Mouse (Mus musculus): ENCODE measurements around the gene Sin3a. TPM values are rescaled to one million over a fixed set of nuclear protein-coding genes. Genes with fewer than 3 reads are reported as not detected.

The Sin3a gene
- total and polyA plus RNA-seq, 2 experiments from 2014 or later: 13.4 to 85.7 TPM

GRCm38 (mm10) chr9:57147205-57148143 is 75.6 kb downstream of the Sin3a start:
- Histone ChIP-seq H3K36me3 (ENCODE audit: insufficient read depth, low read length) (peaks cover 6% of the 10 kb centered on the region), H3K4me3 (ENCODE audit: low read depth, low read length) (peak overlapping the region; percentile 49), H3K4me1 (ENCODE audit: insufficient read depth, low read length) (peaks cover 8% of the 10 kb centered on the region; the same call in 1 of the 2 replicates), H3K9ac (replicated peaks; ENCODE audit: low read length, poor library complexity, severe bottlenecking) (peak overlapping the region; percentile 78), H3K27me3 (ENCODE audit: insufficient read depth, low read length) (no peaks in the 10 kb centered on the region), H3K4me2 (ENCODE audit: low read depth, low read length, poor library complexity, severe bottlenecking) (peak overlapping the region; percentile 75), H3K27ac (ENCODE audit: low read depth, low read length) (peak overlapping the region; percentile 87), H3K9me3 (ENCODE audit: low read length) (no peaks in the 10 kb centered on the region)
- no peak for TF ChIP-seq CTCF (IDR thresholded peaks at IDR 0.05)
- WGBS: 9% methylated on average over 19 of the region's 19 CpGs
- ATAC-seq (ENCODE audit: low FRiP score) (peak; percentile 41; the same call in 1 of the 2 replicates), DNase-seq (ENCODE audit: low spot score) (no peak)

GRCm38 (mm10) chr9:57148144-57148878 is 76.5 kb downstream of the Sin3a start, which contains the start of gene Neil1:
Neil1 (minus strand) TSS chr9:57148305.
- 1% methylated on average over 27 of the region's 27 CpGs for WGBS
- ATAC-seq (ENCODE audit: low FRiP score) (peak; percentile 92), DNase-seq (ENCODE audit: low spot score) (peak; percentile 98)
- Histone ChIP-seq H3K4me1 (ENCODE audit: insufficient read depth, low read length) (peaks cover 8% of the 10 kb centered on the region; the same call in 1 of the 2 replicates), H3K27me3 (ENCODE audit: insufficient read depth, low read length) (no peaks in the 10 kb centered on the region), H3K9me3 (ENCODE audit: low read length) (no peaks in the 10 kb centered on the region), H3K4me2 (ENCODE audit: low read depth, low read length, poor library complexity, severe bottlenecking) (peak within 1 kb of the TSS; percentile 75), H3K9ac (replicated peaks; ENCODE audit: low read length, poor library complexity, severe bottlenecking) (peak within 1 kb of the TSS; percentile 78), H3K4me3 (ENCODE audit: low read depth, low read length) (peak within 1 kb of the TSS; percentile 49), H3K36me3 (ENCODE audit: insufficient read depth, low read length) (peaks cover 3% of the 10 kb centered on the region), H3K27ac (ENCODE audit: low read depth, low read length) (peak within 1 kb of the TSS; percentile 87)
- peak; percentile 58 for TF ChIP-seq CTCF (IDR thresholded peaks at IDR 0.05)

- 68% methylated on average over 6 of the region's 6 CpGs for WGBS
- TF ChIP-seq CTCF (IDR thresholded peaks at IDR 0.05): no peak
- peak overlapping the region; percentile 49; the same call in 1 of the 2 replicates for H3K4me3 ChIP-seq (ENCODE audit: low read depth, low read length)
- peak overlapping the region; percentile 78; the same call in 1 of the 2 replicates for H3K9ac ChIP-seq (replicated peaks; ENCODE audit: low read length, poor library complexity, severe bottlenecking)
- no peak for DNase-seq (ENCODE audit: low spot score)
- H3K36me3 ChIP-seq (ENCODE audit: insufficient read depth, low read length): peaks cover 2% of the 10 kb centered on the region; the same call in 1 of the 2 replicates
- no peak for ATAC-seq (ENCODE audit: low FRiP score)
- peak overlapping the region; percentile 75 for H3K4me2 ChIP-seq (ENCODE audit: low read depth, low read length, poor library complexity, severe bottlenecking)
- H3K27ac ChIP-seq (ENCODE audit: low read depth, low read length): peak overlapping the region; percentile 87
- H3K27me3 ChIP-seq (ENCODE audit: insufficient read depth, low read length): no peaks in the 10 kb centered on the region
- H3K9me3 ChIP-seq (ENCODE audit: low read length): no peaks in the 10 kb centered on the region
- peaks cover 8% of the 10 kb centered on the region; the same call in 1 of the 2 replicates for H3K4me1 ChIP-seq (ENCODE audit: insufficient read depth, low read length)
Measured at GRCm38 (mm10) chr9:57149021-57149420, 77.2 kb downstream of the Sin3a start.

- DNase-seq (ENCODE audit: low spot score) (no peak), ATAC-seq (ENCODE audit: low FRiP score) (no peak)
- peaks cover 8% of the 10 kb centered on the region for H3K36me3 ChIP-seq (ENCODE audit: insufficient read depth, low read length)
- no peak overlapping the region for H3K4me2 ChIP-seq (ENCODE audit: low read depth, low read length, poor library complexity, severe bottlenecking)
- peaks cover 8% of the 10 kb centered on the region; the same call in 1 of the 2 replicates for H3K4me1 ChIP-seq (ENCODE audit: insufficient read depth, low read length)
- no peak overlapping the region for H3K27ac ChIP-seq (ENCODE audit: low read depth, low read length)
- 82% methylated on average over 5 of the region's 5 CpGs for WGBS
- no peak for TF ChIP-seq CTCF (IDR thresholded peaks at IDR 0.05)
- no peaks in the 10 kb centered on the region for H3K27me3 ChIP-seq (ENCODE audit: insufficient read depth, low read length)
- no peak overlapping the region for H3K9ac ChIP-seq (replicated peaks; ENCODE audit: low read length, poor library complexity, severe bottlenecking)
- H3K9me3 ChIP-seq (ENCODE audit: low read length): no peaks in the 10 kb centered on the region
- H3K4me3 ChIP-seq (ENCODE audit: low read depth, low read length): no peak overlapping the region
Measured at GRCm38 (mm10) chr9:57150192-57150591, 78.4 kb downstream of the Sin3a start.

GRCm38 (mm10) chr9:57152331-57152730 is 80.5 kb downstream of the Sin3a start:
- Histone ChIP-seq H3K4me1 (ENCODE audit: insufficient read depth, low read length) (peaks cover 9% of the 10 kb centered on the region; the same call in 1 of the 2 replicates), H3K9ac (replicated peaks; ENCODE audit: low read length, poor library complexity, severe bottlenecking) (no peak overlapping the region), H3K27me3 (ENCODE audit: insufficient read depth, low read length) (no peaks in the 10 kb centered on the region), H3K36me3 (ENCODE audit: insufficient read depth, low read length) (peaks cover 15% of the 10 kb centered on the region), H3K9me3 (ENCODE audit: low read length) (no peaks in the 10 kb centered on the region), H3K4me3 (ENCODE audit: low read depth, low read length) (no peak overlapping the region), H3K27ac (ENCODE audit: low read depth, low read length) (no peak overlapping the region; the same call in 1 of the 2 replicates), H3K4me2 (ENCODE audit: low read depth, low read length, poor library complexity, severe bottlenecking) (no peak overlapping the region)
- peak; percentile 48 for TF ChIP-seq CTCF (IDR thresholded peaks at IDR 0.05)
- DNase-seq (ENCODE audit: low spot score) (no peak), ATAC-seq (ENCODE audit: low FRiP score) (no peak)
- WGBS: 43% methylated on average over 6 of the region's 6 CpGs

All from midbrain, postnatal 0 days (tissue).